Mouse (Mus musculus) gastrocnemius, postnatal 4 days (tissue): ENCODE data around the gene Olfr693. TPM values are rescaled to one million over a fixed set of nuclear protein-coding genes. Genes with fewer than 3 reads are reported as not detected.
"Not testable (repeated sequence)": the region's sequence is repeated elsewhere in the genome, so short reads cannot be mapped to it uniquely, and the experiment has no call there.

Experiments used
- DNase-seq, 2 experiments: peaks; one replicate each; pipeline ENCODE4 v3.0.0; 2021 to 2022; ENCODE audit warnings: low spot score in 2 of 2, mixed read lengths in 2 of 2
- long read RNA-seq, 2 experiments: library from polyadenylated mRNA; stranded (forward); transcript quantifications; one replicate each; pipeline ENCODE4 v2.0.0; 2021
- total RNA-seq, 2 experiments: library from RNA; stranded (reverse); gene quantifications; 2 replicates each; pipeline ENCODE4 v1.2.3; 2021

Gene Olfr693
- not detected for total RNA-seq
- long read RNA-seq, experiment 1: 0 reads
- long read RNA-seq, experiment 2: 0 reads

DNA sequence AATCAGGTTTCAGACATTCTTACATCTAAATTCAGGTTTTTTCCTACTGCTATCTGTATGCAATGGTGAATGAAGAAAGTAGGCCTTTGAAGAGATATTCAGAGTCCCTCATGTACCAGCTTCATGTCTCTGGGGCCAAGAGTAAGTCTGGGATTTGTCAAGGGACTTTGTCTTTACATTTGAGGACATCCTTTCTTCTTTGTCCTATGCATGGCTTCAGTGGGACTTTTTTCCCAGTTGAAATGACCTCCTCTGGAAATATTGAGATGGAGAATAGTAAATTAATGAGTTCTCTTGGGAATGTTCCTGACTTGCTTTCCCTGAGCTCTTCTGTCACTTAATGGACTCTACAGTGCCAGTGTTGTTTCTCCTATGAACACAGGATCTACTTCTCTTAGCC, at the start of gene Olfr693:
Gene Olfr693 (minus strand): TSS at position 101 of the 400 bp plus-strand sequence.
- DNase-seq: no peak

DNA sequence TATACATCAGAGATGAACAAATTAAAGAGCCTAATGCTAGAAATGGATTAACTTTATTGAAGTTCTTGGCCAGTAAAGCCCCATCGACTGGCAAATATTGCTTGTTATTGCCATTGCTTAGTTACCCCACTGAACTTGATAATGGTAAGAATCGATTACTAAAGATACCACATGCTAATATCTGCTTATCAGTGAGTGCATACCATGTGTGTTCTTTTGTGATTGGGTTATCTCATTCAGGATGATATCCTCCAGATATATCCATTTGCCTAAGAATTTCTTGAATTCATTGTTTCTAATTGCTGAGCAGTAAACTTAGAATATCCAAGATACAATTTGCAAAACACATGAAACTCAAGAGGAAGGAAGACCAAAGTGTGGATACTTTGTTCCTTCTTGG, 45.3 kb upstream of the Olfr693 start:
- not testable (repeated sequence) for DNase-seq

DNA sequence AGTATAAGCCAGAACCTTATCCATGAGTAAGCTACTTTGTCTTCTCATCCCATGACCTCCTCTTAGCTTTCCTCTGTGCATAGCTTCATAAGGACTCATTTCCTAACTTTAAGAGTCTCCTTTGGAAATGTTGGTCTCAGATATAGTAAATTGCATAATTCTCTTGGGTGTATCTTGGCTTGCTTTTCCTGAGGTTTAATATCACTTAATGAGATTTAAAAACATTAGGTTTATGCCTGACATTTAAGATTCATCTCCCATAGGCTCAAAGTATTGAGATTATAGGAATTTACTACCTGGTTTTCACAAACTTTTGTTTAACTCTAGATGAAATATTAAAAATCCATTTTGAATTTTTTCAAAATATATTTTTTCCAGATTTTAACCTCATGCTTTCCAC, 35.9 kb upstream of the Olfr693 start, which contains the start of gene Olfr695:
Gene Olfr695 (minus strand): TSS at position 101 of the 400 bp plus-strand sequence.
- no peak for DNase-seq

DNA sequence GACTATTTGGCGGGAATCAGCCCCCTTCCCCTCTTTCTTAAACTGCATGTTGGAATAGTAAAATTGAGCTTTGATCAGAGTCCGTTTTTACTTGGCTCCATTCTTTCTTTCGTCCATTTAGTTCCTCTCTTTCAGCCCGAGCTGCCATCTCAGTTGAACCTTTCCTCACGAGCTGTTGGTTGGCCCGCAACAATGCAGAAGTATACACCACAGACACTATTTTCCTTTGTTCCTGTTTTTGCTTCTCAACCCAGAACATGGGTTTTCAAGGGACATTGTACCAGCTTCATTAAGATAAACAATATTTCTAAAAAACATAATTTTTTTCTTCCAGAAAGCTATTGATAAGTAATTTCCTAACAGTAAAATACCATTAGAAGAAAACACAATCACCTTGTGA, 31.1 kb upstream of the Olfr693 start:
- no peak for DNase-seq

DNA sequence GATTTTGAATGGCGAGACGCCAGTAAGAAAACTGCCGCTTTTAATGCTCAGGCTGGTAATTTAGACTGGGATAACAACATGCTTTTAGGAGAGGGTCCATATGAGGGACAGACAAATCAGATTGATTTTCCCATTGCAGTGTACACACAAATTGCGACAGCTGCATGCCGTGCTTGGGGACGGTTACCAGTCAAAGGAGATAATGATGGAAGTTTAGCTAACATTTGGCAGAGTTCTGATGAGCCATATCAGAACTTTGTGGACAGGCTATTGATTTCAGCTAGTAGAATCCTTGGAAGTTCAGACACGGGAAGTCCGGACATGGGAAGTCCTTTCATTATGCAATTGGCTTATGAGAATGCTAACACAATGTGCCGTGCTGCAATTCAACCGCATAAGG, 27.3 kb upstream of the Olfr693 start:
- not testable (repeated sequence) for DNase-seq

DNA sequence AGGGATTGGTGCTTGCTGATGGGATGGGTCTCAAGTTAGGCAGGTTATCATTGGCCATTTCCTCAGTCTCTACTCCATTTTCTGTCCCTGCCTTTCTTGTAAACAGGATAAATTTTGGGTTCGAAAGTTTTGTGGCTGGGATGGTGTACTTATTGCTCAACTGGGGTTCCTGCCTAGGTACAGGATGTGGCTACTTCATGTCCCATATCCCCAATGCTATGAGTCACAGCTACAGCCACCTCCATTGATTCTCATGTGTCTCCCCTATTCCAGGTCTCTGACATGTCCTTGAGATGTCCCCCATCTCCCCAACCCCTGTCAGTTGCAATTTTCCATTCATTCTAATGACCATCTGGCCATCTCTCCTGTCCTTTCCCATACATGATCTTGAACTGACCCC, 16.5 kb upstream of the Olfr693 start:
- no peak for DNase-seq

DNA sequence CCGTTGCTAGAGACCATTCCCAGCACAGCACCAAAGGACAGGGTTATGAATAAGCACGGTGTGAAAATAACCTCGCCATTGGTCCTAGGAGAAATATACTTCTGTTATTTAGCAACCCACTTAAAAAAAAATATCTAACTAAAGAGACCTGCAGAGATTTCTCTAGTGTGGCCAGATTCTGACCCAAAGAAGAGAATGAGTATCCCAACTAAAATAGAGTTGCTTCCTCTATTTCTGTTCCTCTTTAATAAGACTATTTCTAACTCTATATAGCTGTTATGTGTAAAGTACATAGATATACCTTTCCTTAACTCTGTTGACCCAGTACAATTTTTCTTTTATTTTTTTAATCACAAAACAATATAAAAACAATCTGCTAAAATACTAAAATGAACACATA, 12.6 kb upstream of the Olfr693 start:
- no peak for DNase-seq

DNA sequence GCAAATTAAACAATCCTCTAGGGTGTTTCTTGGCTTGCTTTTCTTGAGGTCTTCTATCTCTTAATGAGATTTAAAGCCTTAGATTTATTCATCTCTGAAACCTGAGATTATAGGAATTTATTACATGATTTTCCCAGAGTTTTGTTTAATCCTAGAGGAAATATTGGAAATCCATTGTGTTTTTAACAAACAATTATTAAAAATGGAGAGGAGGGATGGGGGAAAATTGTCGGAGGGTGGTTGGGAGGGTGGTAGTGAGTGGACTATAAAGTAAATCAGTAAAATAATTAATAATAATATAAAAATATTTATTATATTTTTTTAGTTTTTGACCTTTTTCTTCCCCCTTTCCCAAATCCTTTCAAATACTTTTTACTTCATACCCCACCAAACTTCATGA, 11.3 kb upstream of the Olfr693 start, which contains the start of gene Olfr694:
Gene Olfr694 (minus strand): TSS at position 101 of the 400 bp plus-strand sequence.
- no peak for DNase-seq

DNA sequence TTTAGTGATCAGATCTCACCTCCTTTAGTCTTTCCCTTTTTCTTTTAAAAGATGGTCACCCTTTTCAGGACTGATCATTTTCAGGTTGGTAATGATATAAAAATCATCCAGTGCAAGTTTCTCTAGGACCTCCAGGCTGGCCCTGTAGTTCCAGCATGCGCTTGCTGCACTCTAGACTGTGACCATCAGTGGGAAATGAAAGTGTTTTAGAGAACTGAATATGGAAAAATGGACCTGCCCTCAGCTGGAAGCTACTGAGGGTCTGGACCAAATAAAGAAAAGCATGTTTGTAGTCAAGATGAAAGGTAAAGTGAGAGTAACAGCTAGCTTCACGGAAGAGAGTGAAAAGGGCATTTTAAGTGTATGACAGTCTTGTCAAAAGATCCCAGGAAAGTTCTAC, 5.0 kb upstream of the Olfr693 start:
- no peak for DNase-seq

DNA sequence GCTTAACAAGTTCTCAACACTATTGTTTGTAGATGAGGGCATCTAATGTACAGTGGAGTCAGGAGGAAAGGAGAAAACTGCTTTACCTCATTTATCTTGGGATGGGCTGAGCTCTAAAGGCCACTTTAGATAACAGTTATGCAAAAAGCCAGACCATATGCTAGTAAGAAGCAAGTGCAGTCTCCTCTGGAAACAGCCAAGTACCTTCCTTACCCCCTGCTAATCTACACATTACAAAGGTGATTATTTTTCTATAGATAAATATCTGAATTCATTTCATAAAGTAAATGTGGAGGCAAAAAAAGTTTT, 28.1 kb downstream of the Olfr693 start:
- no peak for DNase-seq

DNA sequence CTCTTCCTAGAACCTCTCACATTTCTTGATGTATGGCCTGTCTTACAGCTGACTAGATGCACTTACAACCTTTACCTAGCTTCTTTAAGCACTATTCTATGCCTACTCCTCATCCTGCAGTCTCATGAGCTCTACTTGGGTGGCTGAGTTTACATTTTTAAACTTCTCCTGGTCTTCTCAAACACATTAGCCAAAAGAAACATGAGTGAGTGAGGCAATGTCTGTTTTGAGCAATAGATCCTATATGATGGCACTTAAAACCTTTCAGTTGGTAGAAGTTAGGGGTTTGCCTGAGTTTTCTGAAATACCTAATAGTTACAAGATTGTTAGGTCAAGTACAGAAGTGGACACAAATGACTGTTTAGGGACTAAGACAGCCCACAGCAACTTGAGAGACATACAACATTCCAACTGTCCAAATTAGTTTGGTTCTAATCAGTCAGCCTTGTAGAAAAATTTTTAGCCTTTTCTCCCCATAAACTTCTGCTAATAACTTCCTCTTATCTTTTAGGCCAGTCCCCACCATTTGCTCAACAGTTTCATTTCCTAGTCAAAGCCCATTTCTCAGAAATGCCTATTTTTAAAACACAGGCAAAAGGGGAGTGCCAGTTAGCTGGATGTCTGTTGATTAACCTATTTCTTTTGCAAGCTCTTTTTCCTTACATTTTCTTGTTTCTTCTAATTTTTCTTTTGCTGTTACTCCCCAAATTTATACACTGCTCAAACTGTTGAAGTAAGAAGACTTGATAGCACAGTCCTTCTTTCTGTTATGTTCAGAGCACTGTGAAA, 28.6 kb downstream of the Olfr693 start:
- DNase-seq: no peak

DNA sequence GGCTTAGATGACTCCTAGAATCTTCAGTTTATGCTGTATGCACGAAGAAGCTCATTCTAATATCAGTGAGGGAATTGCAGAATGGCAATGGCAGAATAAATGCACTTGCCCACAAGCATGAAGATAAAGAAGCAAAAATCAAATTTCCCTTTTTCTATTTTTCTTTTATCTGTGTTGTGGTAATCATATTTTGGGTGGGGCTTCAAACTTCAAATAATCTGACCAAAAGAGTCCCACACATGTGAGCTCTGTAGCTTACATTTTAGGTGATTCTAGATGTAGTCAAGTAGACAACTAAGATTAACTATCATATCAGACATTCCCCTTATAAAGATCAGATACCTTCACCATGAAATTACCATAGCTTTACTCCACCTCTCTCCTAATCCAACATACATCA, 30.6 kb downstream of the Olfr693 start:
- no peak for DNase-seq

DNA sequence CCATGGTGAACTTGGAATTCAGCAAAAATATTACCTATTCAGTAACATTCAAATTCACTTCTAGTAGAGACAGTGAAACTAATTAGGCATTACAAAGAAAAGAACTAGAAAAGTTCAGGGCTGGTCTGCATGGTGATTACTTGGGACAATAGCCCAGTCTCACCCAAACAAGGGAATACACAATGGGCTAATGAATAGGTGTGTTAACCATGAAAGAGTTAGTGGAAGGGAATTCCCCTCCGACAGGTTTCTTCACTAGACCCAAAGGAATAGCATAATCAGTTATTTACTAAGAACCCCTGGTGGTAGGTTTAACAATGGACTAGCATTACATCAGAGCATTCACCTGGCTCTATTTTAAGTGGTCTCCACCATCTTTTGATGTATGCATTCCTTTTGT, 35.1 kb downstream of the Olfr693 start:
- DNase-seq: no peak

DNA sequence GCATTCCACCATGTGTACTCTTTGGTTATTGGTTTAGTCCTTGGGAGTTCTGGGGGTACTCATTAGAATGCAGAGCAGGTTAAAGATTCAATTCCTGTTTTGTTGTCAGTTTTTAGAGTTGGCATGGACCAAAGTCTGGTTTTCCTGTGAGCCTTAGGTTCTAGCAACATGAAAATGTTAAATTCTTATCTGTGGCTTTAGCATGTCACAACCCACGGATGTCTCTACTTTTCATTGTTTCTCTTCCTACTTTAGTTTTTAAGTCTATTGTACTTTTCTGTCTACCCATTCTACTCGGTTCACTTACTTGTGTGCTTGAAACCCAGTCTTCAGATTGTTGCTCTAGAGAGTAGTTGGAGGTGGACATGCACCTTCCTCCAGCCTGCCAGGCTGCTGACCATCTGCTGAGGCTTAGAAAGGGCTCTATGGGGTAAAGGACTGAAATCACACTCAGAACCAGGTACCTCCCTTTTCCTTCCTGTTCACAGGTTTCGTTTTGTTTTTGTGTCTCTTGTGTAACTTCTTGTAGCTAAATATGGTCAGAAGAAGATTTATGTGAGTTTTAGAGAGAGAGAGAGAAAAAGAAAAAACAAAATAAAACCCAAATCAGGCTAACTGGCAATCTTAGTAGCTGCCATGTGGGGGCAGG, 36.0 kb downstream of the Olfr693 start:
- no peak for DNase-seq

DNA sequence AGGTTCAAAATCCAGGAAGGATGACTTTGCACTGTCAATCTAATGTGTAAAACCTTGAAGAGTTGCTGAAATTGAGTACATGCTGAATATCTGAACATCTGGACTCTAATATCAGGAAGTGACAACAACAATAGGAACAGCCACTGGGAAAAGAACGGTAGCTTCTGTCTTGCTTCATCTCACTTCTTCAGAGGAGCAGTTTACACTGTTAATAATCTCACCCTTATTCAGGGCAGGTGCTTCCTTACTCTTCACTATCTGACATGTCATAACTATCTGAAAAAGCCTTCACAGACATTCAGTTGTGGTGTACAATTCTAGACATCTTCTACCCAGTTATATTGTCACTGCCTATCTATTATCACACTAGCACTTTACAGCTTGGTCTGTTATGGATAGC, 39.5 kb downstream of the Olfr693 start:
- DNase-seq: no peak

DNA sequence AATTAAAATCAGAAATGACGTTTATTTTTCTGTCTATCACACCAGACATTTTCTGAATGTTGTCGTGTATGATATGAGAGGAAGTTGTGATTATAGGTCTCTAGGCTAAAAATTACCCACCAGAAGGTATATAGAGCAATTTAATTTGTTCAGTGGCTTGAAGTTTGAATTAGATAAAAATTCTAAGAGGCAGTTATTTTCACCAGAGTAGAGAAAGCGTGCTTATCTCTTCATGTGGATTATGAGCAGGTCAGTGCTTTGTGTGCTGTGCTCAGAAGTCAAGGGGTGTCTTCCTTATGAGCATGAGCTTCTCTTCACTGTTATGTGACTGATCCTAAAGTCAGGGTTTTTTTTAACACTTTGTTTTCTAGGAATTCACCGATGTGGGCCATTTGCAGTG, 44.8 kb downstream of the Olfr693 start:
- no peak for DNase-seq

Other genes with a start within 250 kb of the Olfr693 start
- not detected for gene Olfr694, start 11.2 kb upstream of the Olfr693 start, total RNA-seq
- gene Olfr695, start 35.8 kb upstream of the Olfr693 start, total RNA-seq: not detected
- not detected for gene Olfr697, start 61.9 kb upstream of the Olfr693 start, total RNA-seq
- gene Olfr698, start 74.8 kb upstream of the Olfr693 start, total RNA-seq: not detected
- gene Olfr699, start 112.6 kb upstream of the Olfr693 start, total RNA-seq: not detected
- gene Olfr700, start 128.2 kb upstream of the Olfr693 start, total RNA-seq: not detected
- not detected for gene Olfr701, start 133.5 kb upstream of the Olfr693 start, total RNA-seq
- gene Olfr702, start 153.3 kb upstream of the Olfr693 start, total RNA-seq: not detected
- not detected for gene Olfr703, start 162.8 kb upstream of the Olfr693 start, total RNA-seq
- gene Olfr704, start 182.6 kb upstream of the Olfr693 start, total RNA-seq: not detected
- gene Olfr705, start 196.3 kb upstream of the Olfr693 start, total RNA-seq: not detected
- gene Olfr706, start 207.6 kb upstream of the Olfr693 start, total RNA-seq: not detected
- not detected for gene Olfr707, start 220.7 kb upstream of the Olfr693 start, total RNA-seq
- not detected for gene Olfr1532-ps1, start 227.4 kb upstream of the Olfr693 start, total RNA-seq